Mouse (Mus musculus) ES-Bruce4 (cell line): Measurements from ENCODE around the gene Tnfaip3.

Experiments used
- CTCF ChIP-seq: IDR thresholded peaks from one replicate; pipeline ENCODE4 v1.8.1; 2011; ENCODE audit warnings: low read depth, low read length
- EP300 ChIP-seq: IDR thresholded peaks from 2 replicates; pipeline ENCODE4 v1.6.1; 2011; ENCODE audit warnings: low read depth, low read length; ENCODE audit not compliant: insufficient read depth

- TF ChIP-seq CTCF (no peak), EP300 (no peak)
Measured at GRCm38 (mm10) chr10:18995465-18996261, 19.8 kb downstream of the Tnfaip3 start.
